Mouse (Mus musculus): ENCODE measurements around the gene Rasl2-9.
"Not testable (repeated sequence)": the region's sequence is repeated elsewhere in the genome, so short reads cannot be mapped to it uniquely, and the experiment has no call there.

Rasl2-9 gene

DNA sequence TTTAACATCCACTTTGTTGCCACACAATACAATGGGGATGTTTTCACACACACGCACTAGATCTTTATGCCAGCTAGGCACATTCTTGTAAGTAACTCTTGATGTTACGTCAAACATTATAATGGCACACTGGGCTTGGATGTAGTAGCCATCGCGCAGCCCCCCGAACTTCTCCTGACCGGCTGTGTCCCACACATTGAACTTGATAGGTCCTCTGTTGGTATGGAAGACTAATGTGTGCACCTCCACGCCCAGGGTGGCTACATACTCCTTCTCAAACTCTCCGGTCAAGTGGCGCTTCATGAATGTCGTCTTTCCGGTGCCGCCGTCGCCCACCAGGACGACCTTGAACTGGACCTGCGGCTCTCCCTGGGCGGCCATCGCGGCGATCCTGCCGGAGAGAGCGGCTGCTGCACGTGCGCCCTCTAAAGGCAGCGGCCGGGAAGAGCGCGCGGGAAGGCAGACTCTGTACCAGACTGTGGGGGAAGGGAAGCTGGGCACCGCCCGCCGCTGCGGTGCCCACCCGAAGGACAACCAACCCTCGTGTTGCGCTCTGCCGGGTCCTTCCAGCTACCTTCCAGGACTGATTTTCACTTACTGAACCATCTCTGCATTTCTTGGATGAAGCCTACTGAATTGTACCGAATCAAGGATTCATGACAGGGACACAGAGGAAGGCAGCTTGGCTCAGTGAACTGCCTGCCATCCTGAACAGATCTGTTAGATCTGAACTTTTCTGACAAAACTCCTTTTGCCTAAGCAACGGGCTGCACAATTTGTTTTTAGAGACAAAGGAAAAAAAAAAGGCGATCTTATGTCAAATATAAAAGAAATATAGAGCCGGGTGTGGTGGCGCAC is at the start of gene Rasl2-9:
Gene Rasl2-9 (minus strand): TSS at position 402 of the 858 bp plus-strand sequence.
- DNase-seq (ENCODE audit: low read depth), result peak; percentile 36

GRCm38 (mm10) chr7:5149570-5149969 is 23.8 kb upstream of the Rasl2-9 start, which contains the start of gene Vmn1r55:
Gene Vmn1r55, minus strand, starts transcription at chr7:5149670.
- not testable (repeated sequence) for DNase-seq (ENCODE audit: low read depth)

DNA sequence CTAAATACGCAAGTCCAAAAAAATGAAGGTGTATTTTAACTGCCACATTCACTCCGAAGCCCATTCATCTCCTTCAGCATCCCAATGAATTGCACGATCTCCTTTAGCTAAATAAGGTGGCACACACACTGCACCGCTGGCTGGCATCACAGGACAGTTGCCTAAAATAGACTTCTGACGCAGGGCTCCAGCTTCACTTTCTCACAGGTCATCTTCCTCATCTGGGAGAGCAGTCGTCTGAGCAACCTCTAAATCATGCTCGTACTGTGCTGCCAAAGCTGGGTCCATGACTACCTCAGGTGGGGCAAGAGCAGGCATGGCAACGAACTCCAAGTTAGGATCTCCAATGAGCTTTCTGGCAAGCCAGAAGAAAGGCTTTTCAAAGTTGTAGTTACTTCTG is 672 bp downstream of the Rasl2-9 start:
- DNase-seq (ENCODE audit: low read depth), result no peak

DNA sequence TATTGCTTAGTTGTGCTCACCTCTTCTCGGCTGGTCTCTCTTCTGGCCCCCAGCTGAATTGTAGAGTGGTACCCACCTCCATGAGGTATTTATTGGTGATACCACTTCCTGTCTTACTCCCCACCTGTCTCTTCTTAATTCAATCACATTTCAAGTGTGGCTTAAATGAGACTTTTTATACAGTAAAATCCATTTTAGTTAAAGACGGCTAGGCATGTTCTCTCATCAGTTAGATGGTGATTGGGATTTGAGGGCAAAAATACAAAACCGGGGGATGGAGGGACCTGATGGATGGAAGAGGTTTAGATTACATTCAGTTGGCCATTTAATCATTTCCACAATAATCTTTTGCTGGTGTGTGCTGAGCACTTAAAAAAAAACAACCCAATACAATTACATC is 8.9 kb downstream of the Rasl2-9 start, which contains the start of gene Rfpl4:
Gene Rfpl4 (minus strand): TSS at position 101 of the 400 bp plus-strand sequence.
- no peak for DNase-seq (ENCODE audit: low read depth)

GRCm38 (mm10) chr7:5112701-5113100 is 13.0 kb downstream of the Rasl2-9 start:
- DNase-seq (ENCODE audit: low read depth), result no peak

DNA sequence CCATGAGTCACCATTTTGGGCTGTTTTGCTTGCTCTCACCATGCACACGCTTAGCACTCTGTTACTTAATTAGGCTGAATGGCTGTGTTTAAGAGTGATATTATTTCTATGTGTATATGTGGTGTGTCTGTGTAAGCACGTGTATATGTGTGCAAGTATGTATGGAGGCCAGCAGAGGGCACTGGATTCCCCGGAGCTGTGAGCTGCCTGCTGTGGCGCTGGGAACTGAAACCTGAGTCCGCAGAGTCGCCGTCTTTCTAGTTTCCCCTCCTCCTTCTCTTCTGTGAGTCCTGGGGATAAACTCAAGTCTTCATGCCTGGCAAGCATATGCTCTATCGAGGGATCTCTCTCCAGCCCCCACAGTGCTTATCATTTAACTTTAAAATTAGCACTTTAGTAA is 16.4 kb downstream of the Rasl2-9 start:
- DNase-seq (ENCODE audit: low read depth), result no peak

DNA sequence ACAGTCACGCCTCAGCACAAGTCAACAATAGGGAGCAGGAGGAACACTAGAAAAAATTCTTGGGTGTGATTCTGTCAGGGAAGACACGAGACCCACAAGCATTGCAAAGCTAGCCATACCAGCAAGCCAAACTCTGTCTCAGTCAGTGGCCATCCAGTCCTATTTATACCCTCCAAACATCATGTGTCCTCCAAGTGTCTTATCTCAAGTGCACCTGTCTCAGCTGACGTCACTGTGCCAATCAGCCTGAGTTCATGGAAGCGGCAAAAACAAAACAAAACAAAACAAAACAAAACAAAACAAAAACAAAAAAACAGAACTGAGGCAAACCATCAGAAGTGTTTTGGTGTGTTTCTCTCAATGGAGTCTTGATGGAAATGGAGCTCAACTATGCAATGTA is 17.5 kb downstream of the Rasl2-9 start:
- DNase-seq (ENCODE audit: low read depth), result no peak

GRCm38 (mm10) chr7:5102564-5102963 is 23.2 kb downstream of the Rasl2-9 start:
- DNase-seq (ENCODE audit: low read depth), result no peak

GRCm38 (mm10) chr7:5101066-5101663 is 24.6 kb downstream of the Rasl2-9 start:
- no peak for DNase-seq (ENCODE audit: low read depth)

DNA sequence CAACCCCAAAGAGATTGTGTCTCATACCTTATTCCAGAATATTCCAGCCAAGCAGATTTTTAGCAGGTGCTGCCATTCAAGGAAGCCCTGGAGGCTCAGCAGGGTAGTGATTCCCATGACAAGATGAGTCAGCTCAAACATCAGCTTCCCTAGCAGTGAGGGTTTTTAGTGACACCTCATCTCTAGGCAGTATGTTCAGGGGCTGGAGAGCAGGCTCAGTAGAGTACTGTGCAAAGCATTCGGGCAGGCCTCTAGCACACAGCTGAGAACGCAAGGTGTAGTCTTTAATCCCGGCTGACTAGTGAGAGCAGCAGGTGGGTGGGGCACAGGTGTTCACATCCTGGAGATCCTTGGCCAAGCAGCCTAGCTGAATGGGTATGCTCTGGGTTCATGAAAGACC is 26.0 kb downstream of the Rasl2-9 start:
- DNase-seq (ENCODE audit: low read depth), result no peak

- no peak for DNase-seq (ENCODE audit: low read depth)
Measured at GRCm38 (mm10) chr7:5098769-5099168, 27.0 kb downstream of the Rasl2-9 start.

DNA sequence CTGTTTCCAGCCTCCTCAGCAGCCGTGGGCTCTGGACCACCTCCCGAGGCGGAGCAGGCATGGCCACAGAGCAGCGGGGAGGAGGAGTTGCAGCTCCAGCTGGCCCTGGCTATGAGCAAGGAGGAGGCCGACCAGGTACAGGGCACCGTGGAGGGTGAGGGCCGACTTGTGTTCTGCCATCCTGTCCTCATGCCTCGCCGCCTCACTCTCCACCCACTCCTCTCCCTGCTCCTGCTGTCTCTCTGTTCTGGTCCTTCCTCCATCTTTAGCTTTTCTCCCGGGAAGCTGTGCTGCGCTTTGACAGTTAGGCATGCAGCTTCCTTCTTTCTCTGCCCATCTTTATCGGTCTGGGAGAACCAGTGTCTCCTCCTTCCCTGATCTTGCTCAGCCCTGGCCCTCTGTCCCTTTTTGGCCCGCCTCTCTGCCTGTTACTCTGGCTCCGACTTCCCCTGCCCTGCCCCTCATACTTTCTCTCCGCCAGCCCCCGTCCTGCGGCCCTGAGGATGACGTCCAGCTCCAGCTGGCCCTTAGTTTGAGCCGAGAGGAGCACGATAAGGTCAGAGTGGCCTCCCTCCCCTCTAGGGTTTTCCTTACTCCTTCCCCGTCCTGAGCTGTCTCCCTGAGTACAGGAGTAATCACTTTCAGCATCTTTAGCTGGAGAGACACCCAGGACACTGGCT is 32.8 kb downstream of the Rasl2-9 start:
- DNase-seq (ENCODE audit: low read depth), result no peak

DNA sequence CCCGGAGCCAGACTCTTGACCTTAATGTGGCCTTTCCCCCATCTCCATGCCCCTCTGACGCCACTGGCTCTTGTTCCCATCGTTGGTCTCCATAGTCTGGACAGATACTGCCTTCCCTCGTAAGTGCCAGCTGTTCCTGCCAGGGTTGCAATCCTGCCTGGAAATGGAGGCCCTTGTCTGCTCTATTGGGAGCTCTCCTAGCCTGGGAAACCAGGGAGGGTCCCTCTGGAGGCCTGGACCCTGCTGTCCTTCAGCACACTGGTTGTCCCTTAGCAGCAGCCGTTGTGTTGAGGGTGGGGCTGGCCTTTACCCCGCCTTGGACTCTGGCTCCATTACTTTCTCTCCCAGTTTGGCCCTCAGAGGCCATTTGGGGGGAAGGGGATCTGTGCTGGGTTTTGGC is 33.4 kb downstream of the Rasl2-9 start:
- no peak for DNase-seq (ENCODE audit: low read depth)

GRCm38 (mm10) chr7:5091008-5091728 is 34.6 kb downstream of the Rasl2-9 start:
- no peak for DNase-seq (ENCODE audit: low read depth)

- DNase-seq (ENCODE audit: low read depth), result no peak
Measured at GRCm38 (mm10) chr7:5089853-5090252, 35.9 kb downstream of the Rasl2-9 start.

- no peak for DNase-seq (ENCODE audit: low read depth)
Measured at GRCm38 (mm10) chr7:5087886-5088285, 37.9 kb downstream of the Rasl2-9 start.

- DNase-seq (ENCODE audit: low read depth), result no peak
Measured at GRCm38 (mm10) chr7:5086921-5087440, 38.8 kb downstream of the Rasl2-9 start.

- DNase-seq (ENCODE audit: low read depth), result no peak
Measured at GRCm38 (mm10) chr7:5085512-5085911, 40.2 kb downstream of the Rasl2-9 start.

DNA sequence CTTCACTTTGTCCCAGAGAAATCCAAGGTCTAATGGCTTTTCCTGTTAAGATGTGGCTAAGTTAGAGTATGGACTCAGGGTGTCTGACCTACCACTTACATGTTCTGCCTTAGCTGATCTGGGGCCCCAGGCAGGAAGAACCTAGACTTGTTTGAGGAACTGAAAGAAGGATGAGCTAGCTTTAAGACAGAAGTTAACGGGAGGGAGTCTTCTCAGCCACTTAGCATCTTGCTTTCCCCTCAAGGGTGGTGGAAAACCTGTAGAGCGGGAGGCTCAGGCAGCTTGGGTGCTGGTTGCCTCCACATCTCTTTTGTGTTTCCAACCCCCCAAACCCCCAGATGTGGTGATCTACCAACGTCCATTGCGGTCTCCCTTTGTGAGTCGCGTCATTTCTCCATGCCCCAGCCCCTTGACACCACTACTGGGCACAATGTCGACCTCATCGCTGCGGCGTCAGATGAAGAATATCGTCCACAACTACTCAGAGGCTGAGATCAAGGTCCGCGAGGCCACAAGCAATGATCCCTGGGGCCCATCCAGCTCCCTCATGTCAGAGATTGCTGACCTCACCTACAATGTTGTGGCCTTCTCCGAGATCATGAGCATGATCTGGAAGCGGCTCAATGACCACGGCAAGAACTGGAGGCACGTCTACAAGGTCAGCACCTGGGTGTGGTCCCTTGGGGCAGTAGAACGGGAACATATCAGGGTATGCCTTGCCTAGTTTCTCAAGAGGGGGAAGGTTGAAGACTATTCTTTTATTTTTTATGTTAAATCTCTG is 42.2 kb downstream of the Rasl2-9 start:
- DNase-seq (ENCODE audit: low read depth), result no peak

DNA sequence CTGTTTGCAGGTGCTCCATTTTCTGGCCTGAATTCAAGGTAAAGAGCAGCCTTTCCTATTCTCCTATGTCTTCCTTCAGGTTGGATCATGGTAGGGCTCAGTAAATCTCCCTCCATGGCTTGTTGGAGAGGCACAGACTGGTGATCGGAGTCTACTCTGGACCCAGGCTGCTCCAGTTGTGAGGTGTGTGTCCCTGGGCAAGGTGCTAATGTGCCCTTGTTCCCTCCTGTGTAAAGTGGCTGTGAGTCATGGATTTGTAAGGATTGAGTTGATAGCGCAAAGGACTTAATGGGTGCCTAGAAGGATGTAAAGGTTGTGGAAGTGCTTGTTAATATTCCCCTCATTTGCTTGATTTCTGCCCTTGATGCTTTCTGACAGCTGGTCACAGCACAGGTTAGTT is 43.8 kb downstream of the Rasl2-9 start:
- no peak for DNase-seq (ENCODE audit: low read depth)

GRCm38 (mm10) chr7:5081241-5081640 is 44.5 kb downstream of the Rasl2-9 start:
- DNase-seq (ENCODE audit: low read depth), result no peak

Measured in c-Kit-positive CD71-negative TER-119-negative erythroid progenitor cells, embryonic 14.5 days (primary cell).